Mouse (Mus musculus) erythroblast, embryonic 14.5 days (primary cell): ENCODE data around the gene Flad1. TPM values are rescaled to one million over a fixed set of nuclear protein-coding genes. Genes with fewer than 3 reads are reported as not detected.
A peak's percentile ranks its signal among the peaks of the same experiment; 100 is the strongest.

Experiments used
- H3K27me3 ChIP-seq: 2 replicates; pipeline ENCODE4 v1.6.1; 2012; ENCODE audit warnings: inconsistent platforms; ENCODE audit not compliant: control insufficient read depth
- H3K36me3 ChIP-seq: 2 replicates; pipeline ENCODE4 v1.6.1; 2012; ENCODE audit warnings: mild to moderate bottlenecking, inconsistent platforms; ENCODE audit not compliant: control insufficient read depth
- H3K4me1 ChIP-seq: 2 replicates; pipeline ENCODE4 v1.6.1; 2012; ENCODE audit warnings: inconsistent platforms; ENCODE audit not compliant: control insufficient read depth
- H3K4me3 ChIP-seq: replicated peaks from 2 replicates; pipeline ENCODE3; 2012; ENCODE audit warnings: moderate library complexity, mild to moderate bottlenecking, inconsistent platforms
- H3K9me3 ChIP-seq: 2 replicates; pipeline ENCODE4 v1.6.1; 2012; ENCODE audit warnings: low read length, inconsistent platforms, mixed read lengths; ENCODE audit not compliant: control insufficient read depth
- GATA1 ChIP-seq: IDR thresholded peaks from 2 replicates; pipeline ENCODE4 v1.6.1; 2012; ENCODE audit warnings: low read length, inconsistent platforms, mixed read lengths
- TAL1 ChIP-seq: IDR thresholded peaks from 3 replicates; pipeline ENCODE4 v1.6.1; 2012; ENCODE audit warnings: low read length, inconsistent platforms, mixed read lengths
- polyA plus RNA-seq: library from polyadenylated mRNA; stranded (reverse); fragments of >175 nt; gene quantifications from 2 replicates; pipeline ENCODE4 v1.2.3, GENCODE M21; 2012

Gene Flad1
- polyA plus RNA-seq, 1 experiment, result 1.3 TPM

DNA sequence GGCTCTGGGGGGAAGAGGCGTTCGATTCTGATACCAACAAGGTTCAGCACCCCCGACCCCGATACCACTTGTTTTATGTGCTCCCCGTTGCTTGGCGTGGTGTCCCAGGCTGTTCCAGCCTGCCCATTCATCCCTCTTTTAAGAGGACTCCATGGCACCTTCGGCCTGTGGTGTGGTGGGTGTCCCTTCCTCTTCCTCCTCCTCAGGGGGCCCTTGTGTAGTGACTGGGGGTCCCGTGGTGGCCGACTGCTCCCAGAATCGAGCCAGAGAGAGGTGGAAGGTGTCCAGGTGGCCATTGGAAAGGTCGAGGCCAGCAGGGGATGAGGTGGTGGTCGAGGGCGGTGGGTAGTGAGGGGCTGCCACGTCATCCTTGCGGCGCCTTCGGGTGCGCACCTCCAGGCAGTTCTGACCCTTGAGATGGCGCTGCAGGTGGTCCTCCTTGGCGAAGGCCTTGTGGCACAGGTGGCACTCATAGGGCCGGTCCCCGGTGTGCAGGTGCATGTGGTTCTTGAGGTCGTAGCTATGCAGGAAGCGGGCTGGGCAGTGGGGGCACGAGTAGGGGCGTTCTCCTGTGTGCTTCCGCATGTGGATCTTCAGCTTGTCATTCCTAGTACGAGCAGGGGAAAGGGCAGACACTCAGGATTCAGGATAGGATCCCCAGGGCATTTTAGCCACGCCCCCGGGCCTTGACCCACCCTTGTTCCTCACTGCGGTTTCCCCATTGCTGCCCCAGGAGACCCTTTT is 32.1 kb downstream of the Flad1 start:
- H3K36me3 ChIP-seq, result peaks cover 14% of the 10 kb centered on the region
- no peaks in the 10 kb centered on the region for H3K9me3 ChIP-seq
- H3K27me3 ChIP-seq, result no peaks in the 10 kb centered on the region
- H3K4me1 ChIP-seq, result peaks cover 13% of the 10 kb centered on the region
- H3K4me3 ChIP-seq, result no peak overlapping the region
- no peak for TF ChIP-seq GATA1
- TF ChIP-seq TAL1, result no peak

DNA sequence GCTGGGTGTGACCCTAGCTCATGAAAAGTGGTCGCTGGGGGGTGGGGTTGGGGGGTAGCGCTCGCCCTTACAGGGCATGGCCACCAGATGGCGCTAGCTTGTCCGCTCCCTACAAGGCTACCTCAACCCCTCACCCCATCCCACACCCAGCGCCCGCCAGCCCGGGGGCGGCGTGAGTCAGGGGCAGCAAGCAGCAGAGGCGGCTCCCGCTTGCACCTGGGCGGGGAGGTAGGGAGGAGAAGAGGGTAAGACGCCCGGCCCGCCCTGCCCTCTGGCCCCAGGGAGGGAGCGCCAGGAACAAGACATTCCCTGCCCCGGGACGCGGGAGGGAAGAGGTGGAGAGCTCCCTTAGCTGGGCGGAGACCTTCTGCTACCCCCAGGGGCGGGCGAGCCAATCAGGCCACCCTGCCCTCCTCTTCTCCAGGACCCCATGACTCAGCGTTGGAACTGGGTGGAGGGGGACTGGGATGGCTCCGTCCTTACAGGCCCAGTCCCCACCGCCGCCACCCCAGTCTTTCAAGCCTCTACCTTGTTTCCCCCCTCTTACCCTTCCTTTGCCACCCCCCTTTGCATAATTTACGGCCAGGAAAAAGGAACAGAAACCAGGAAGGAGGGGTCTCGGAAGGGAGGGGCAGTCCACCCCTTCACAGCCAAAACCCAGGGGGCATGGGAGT is 33.1 kb downstream of the Flad1 start:
- TF ChIP-seq TAL1 (no peak), GATA1 (no peak)
- peaks cover 14% of the 10 kb centered on the region for H3K36me3 ChIP-seq
- peaks cover 13% of the 10 kb centered on the region for H3K4me1 ChIP-seq
- no peaks in the 10 kb centered on the region for H3K27me3 ChIP-seq
- no peaks in the 10 kb centered on the region for H3K9me3 ChIP-seq
- peak overlapping the region; percentile 39 for H3K4me3 ChIP-seq

DNA sequence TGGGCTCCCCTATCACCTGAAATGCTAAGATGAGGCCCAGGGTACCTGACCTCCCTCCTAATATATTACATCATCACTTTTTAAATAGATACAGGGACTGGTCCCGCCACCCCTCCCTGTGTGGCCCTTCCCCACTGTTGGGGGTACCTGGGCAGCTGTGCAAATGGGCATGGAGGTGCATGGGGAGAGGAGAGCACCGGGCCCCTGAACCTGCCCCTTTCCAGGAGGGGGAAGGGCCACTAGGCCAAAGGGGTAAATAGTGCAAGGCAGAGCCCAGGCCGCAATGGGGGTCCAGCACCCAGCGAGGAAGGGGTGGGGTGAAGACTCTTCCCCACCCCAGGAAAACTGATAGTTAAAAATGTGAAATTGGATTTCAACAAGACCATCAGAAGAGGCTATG is 33.8 kb downstream of the Flad1 start:
- Histone ChIP-seq H3K4me1 (peaks cover 13% of the 10 kb centered on the region), H3K27me3 (0 out of 2 replicates have a peak, but pooled peaks cover 2% of the 10 kb centered on the region), H3K36me3 (peaks cover 14% of the 10 kb centered on the region), H3K4me3 (no peak overlapping the region), H3K9me3 (no peaks in the 10 kb centered on the region)
- TF ChIP-seq TAL1 (no peak), GATA1 (no peak)

DNA sequence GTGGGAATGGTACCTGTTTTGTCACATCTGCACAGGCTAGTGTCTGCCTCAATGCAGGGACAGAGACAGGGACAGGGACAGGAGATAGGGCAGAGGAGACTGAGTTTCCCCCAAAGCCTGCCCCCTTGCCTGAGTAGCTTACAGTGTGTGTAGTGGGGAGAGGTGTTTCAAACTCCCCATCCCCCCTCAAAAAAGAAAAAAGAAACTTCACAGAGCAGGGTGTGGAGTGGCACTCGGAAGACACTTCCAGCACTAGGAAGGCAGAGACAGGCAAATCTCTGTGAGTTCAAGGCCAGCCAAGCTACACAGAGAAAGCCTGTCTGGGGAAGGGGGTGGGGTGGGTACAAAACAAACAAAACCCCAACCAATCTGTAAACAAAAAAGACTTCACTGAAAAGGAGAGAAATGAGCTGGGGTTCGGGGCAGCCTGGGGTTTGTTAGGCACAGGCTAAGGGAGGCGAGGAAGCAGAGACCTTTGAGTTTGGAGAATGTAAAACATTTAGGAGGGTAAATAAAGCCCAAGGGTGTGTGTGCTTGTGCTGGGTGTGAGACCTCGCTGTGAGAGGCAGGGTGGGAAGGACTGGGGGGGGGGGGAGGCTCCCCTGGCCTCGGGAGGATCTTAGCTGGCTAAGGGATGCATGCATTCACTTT is 38.0 kb downstream of the Flad1 start:
- no peak overlapping the region for H3K4me3 ChIP-seq
- H3K9me3 ChIP-seq, result no peaks in the 10 kb centered on the region
- H3K36me3 ChIP-seq, result no peaks in the 10 kb centered on the region
- no peak for TF ChIP-seq GATA1
- no peak for TF ChIP-seq TAL1
- 0 out of 2 replicates have a peak, but pooled peaks cover 2% of the 10 kb centered on the region for H3K27me3 ChIP-seq
- H3K4me1 ChIP-seq, result peaks cover 9% of the 10 kb centered on the region

DNA sequence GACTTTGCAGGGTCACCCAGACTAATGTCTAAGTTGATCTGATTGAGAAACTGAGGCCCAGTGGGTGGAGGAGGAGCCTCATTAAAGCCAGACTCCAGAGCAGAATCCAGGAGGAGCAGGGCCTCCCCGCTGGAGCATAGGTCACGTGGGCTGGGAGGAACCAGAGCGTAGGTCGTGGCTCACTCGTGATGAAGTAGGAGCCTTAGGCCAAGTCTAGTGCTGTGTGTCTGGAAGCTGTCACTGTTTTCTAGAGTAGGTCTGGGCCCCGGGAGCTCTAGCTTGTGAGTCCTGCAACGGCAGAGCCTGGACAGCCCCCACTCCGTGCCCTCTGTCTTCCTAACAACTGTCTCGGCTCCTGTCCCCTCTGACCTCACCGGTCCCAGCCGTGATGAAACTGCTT is 44.3 kb downstream of the Flad1 start:
- H3K36me3 ChIP-seq, result no peaks in the 10 kb centered on the region
- no peaks in the 10 kb centered on the region for H3K27me3 ChIP-seq
- TF ChIP-seq GATA1, result no peak
- TF ChIP-seq TAL1, result no peak
- no peaks in the 10 kb centered on the region; the same call in 1 of the 2 replicates for H3K4me1 ChIP-seq
- no peaks in the 10 kb centered on the region for H3K9me3 ChIP-seq
- H3K4me3 ChIP-seq, result no peak overlapping the region

GRCm38 (mm10) chr3:89365486-89366414 is 45.9 kb downstream of the Flad1 start:
- H3K4me3 ChIP-seq, result no peak overlapping the region
- TF ChIP-seq GATA1, result no peak
- H3K27me3 ChIP-seq, result no peaks in the 10 kb centered on the region

DNA sequence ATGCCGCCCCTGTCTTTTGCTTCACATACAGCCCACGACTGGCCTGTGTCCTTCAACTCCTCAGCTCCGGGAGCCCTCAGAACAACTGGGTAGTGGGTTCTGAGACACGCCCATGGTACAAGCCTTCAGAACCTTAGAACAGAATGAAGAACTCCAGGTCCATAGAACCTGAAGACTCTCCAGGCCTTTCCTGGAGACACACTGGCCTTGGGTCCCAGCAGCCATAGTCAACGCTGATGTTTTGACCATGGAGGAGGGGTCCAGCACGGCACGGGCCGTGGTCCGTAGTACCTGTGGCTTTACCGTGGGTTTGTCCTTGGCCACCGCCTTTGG is 46.6 kb downstream of the Flad1 start, which contains the start of gene Dcst1:
TSS of gene Dcst1 (minus strand) at position 101 of the 333 bp plus-strand sequence.
- H3K9me3 ChIP-seq, result no peaks in the 10 kb centered on the region
- H3K36me3 ChIP-seq, result no peaks in the 10 kb centered on the region
- no peak within 1 kb of the TSS for H3K4me3 ChIP-seq
- no peaks in the 10 kb centered on the region for H3K4me1 ChIP-seq
- H3K27me3 ChIP-seq, result peaks cover 2% of the 10 kb centered on the region; the same call in 1 of the 2 replicates
- no peak for TF ChIP-seq GATA1
- TF ChIP-seq TAL1, result no peak

More at GRCm38 (mm10) chr3:89365486-89366414, 45.9 kb downstream of the Flad1 start:
- Histone ChIP-seq H3K36me3 (no peaks in the 10 kb centered on the region), H3K4me1 (no peaks in the 10 kb centered on the region; the same call in 1 of the 2 replicates), H3K9me3 (no peaks in the 10 kb centered on the region)

DNA sequence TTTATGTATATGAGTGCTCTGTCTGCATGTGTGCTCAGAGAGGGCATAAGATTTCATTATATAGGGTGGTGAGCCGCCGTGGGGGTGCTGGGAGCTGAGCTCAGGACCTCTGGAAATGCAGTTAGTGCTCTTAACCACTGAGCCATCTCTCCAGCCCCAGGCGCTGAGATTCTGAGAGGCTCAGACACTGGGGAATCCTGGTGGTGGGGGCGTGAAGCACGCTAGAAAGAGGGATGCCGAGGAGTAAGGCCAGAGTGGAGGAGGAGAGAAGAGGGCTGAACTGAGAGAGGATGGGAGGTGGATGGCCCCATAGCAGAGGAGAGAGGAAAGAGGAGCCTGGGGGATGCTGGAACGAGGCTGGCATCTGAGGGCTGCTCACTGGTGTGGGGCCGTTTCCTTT is 47.0 kb downstream of the Flad1 start:
- H3K27me3 ChIP-seq, result peaks cover 2% of the 10 kb centered on the region; the same call in 1 of the 2 replicates
- no peaks in the 10 kb centered on the region for H3K4me1 ChIP-seq
- no peaks in the 10 kb centered on the region for H3K36me3 ChIP-seq
- TF ChIP-seq GATA1 (no peak), TAL1 (no peak)
- no peaks in the 10 kb centered on the region for H3K9me3 ChIP-seq
- no peak overlapping the region for H3K4me3 ChIP-seq
